Mouse (Mus musculus) neural tube, embryonic 11.5 days (tissue): ENCODE data around the gene Aacs. TPM values are rescaled to one million over a fixed set of nuclear protein-coding genes. Genes with fewer than 3 reads are reported as not detected.

Experiments
- ATAC-seq: fragments of 200-750 bp; cut with Nextera tagmentation; 2 replicates; pipeline ENCODE4 v1.8.0; 2017; ENCODE audit warnings: moderate number of reproducible peaks, mild to moderate bottlenecking, moderate TSS enrichment, moderate library complexity; ENCODE audit not compliant: insufficient read depth, low FRiP score, low TSS enrichment
- DNase-seq: peaks from one replicate; pipeline ENCODE4 v3.0.0-alpha.2; 2015; ENCODE audit warnings: low spot score
- H3K27ac ChIP-seq: fragments of 300-500 bp; sonication (generic); 2 replicates; pipeline ENCODE4 v1.5.1; 2014; ENCODE audit warnings: low read depth, mild to moderate bottlenecking, low read length
- H3K27me3 ChIP-seq: fragments of 300-500 bp; sonication (generic); 2 replicates; pipeline ENCODE4 v1.6.1; 2014; ENCODE audit warnings: mild to moderate bottlenecking, low read length, mixed read lengths; ENCODE audit not compliant: control insufficient read depth, insufficient read depth
- H3K36me3 ChIP-seq: fragments of 300-500 bp; sonication (generic); 2 replicates; pipeline ENCODE4 v1.6.1; 2014; ENCODE audit warnings: mild to moderate bottlenecking, low read length, moderate library complexity, mixed read lengths; ENCODE audit not compliant: control insufficient read depth, insufficient read depth
- H3K4me1 ChIP-seq: fragments of 300-500 bp; sonication (generic); 2 replicates; pipeline ENCODE4 v1.6.1; 2014; ENCODE audit warnings: low read length, mixed read lengths; ENCODE audit not compliant: control insufficient read depth, insufficient read depth
- H3K4me2 ChIP-seq: fragments of 300-500 bp; sonication (generic); 2 replicates; pipeline ENCODE4 v1.6.1; 2014; ENCODE audit warnings: low read depth, mild to moderate bottlenecking, moderate library complexity
- H3K4me3 ChIP-seq: fragments of 300-500 bp; sonication (generic); 2 replicates; pipeline ENCODE4 v1.5.1; 2014; ENCODE audit warnings: low read depth, low read length
- H3K9ac ChIP-seq: fragments of 300-500 bp; sonication (generic); 2 replicates; pipeline ENCODE4 v1.6.1; 2014; ENCODE audit warnings: mild to moderate bottlenecking, low read length
- H3K9me3 ChIP-seq: fragments of 300-500 bp; sonication (generic); 2 replicates; pipeline ENCODE4 v1.6.1; 2016; ENCODE audit warnings: low read length; ENCODE audit not compliant: control insufficient read depth
- WGBS: fragments of 180-500 bp; shearing (Covaris S2); extraction: QIAGEN DNeasy Blood & Tissue Kit; methylation state at CpG from one replicate; pipeline ENCODE4 v1.1.7; 2014; 5-methylcytosine and 5-hydroxymethylcytosine counted together
- polyA plus RNA-seq: library from polyadenylated mRNA; unstranded; fragments of >200 nt; fragmentation: Nextera tagmentation; extraction: Ambion mirVana; gene quantifications from 2 replicates; pipeline ENCODE4 v1.2.1, GENCODE M21; 2014

Aacs gene
- polyA plus RNA-seq, 1 experiment from 2014 or later = 65.1 TPM

GRCm38 (mm10) chr5:125472796-125473475, 2.7 kb upstream of the Aacs start:
- ATAC-seq (no peak), DNase-seq (no peak)
- Histone ChIP-seq H3K27ac (no peak overlapping the region), H3K36me3 (no peaks in the 10 kb centered on the region), H3K4me1 (peaks cover 20% of the 10 kb centered on the region), H3K27me3 (no peaks in the 10 kb centered on the region), H3K4me2 (no peak overlapping the region), H3K4me3 (no peak overlapping the region), H3K9me3 (no peaks in the 10 kb centered on the region), H3K9ac (no peak overlapping the region)
- 74% methylated on average over 9 of the region's 9 CpGs for WGBS

- Histone ChIP-seq H3K4me3 (peak overlapping the region; percentile 56), H3K27me3 (no peaks in the 10 kb centered on the region), H3K9me3 (no peaks in the 10 kb centered on the region), H3K9ac (peak overlapping the region; percentile 39), H3K27ac (no peak overlapping the region), H3K36me3 (no peaks in the 10 kb centered on the region), H3K4me1 (peaks cover 20% of the 10 kb centered on the region), H3K4me2 (peak overlapping the region; percentile 95)
- WGBS = 57% methylated on average over 12 of the region's 12 CpGs
- ATAC-seq (no peak), DNase-seq (no peak)
Measured at GRCm38 (mm10) chr5:125475030-125475429, 584 bp upstream of the Aacs start.

DNA sequence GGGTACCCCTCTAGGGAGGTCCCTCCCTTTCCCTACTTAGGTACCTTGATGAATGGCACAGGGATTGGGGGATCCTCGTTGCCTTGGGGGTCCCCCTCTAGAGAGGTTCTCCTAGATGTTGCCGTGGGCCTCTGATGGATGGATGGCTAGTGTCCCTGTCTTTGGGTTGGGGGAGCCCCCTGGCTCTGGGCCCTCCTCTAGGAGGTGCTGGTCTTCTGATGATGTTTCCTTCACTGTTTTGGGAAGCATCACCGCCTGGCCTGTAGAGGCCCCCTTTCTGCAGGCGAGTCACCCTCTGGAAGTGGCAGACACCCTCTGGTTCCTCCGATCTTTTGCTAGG, 642 bp downstream of the Aacs start:
- Histone ChIP-seq H3K4me2 (peak overlapping the region; percentile 95), H3K27ac (peak overlapping the region; percentile 1; the same call in 1 of the 2 replicates), H3K9me3 (no peaks in the 10 kb centered on the region), H3K27me3 (no peaks in the 10 kb centered on the region), H3K9ac (peak overlapping the region; percentile 62), H3K4me1 (peaks cover 20% of the 10 kb centered on the region), H3K4me3 (peak overlapping the region; percentile 56), H3K36me3 (no peaks in the 10 kb centered on the region)
- DNase-seq = no peak
- no peak for ATAC-seq
- WGBS = 18% methylated on average over 5 of the region's 5 CpGs

DNA sequence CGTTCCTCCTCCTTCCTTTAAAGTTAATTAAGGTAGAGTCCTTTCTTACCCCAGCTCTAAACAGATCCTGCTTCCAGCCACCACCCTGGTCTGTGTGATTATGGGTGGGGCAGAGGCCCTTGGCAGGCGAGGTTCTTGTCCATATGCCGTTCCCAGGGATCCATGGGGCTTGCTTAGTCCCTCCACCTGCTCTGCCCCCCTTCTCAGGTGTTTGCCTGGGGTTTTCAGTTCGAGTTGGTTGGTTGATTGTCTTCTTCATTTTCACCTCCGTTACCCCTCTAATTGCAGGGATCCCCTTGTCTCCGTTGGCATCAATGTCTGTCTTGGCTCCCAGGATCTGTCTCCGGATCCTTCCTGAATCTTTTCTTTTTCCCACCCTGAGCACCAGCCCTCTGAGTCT, 1.2 kb downstream of the Aacs start:
- DNase-seq = no peak
- Histone ChIP-seq H3K4me1 (peaks cover 20% of the 10 kb centered on the region), H3K27me3 (no peaks in the 10 kb centered on the region), H3K9me3 (no peaks in the 10 kb centered on the region), H3K9ac (peak overlapping the region; percentile 62; the same call in 1 of the 2 replicates), H3K4me2 (peak overlapping the region; percentile 95), H3K36me3 (no peaks in the 10 kb centered on the region), H3K27ac (no peak overlapping the region), H3K4me3 (peak overlapping the region; percentile 56)
- WGBS = 62% methylated on average over 7 of the region's 7 CpGs
- ATAC-seq = no peak

GRCm38 (mm10) chr5:125477533-125477932, 1.9 kb downstream of the Aacs start:
- ATAC-seq (no peak), DNase-seq (no peak)
- no peaks in the 10 kb centered on the region for H3K36me3 ChIP-seq
- peak overlapping the region; percentile 56 for H3K4me3 ChIP-seq
- H3K4me1 ChIP-seq = peaks cover 20% of the 10 kb centered on the region
- H3K27ac ChIP-seq = no peak overlapping the region
- H3K27me3 ChIP-seq = no peaks in the 10 kb centered on the region
- WGBS = 58% methylated on average over 7 of the region's 7 CpGs
- H3K4me2 ChIP-seq = peak overlapping the region; percentile 95
- no peak overlapping the region for H3K9ac ChIP-seq
- no peaks in the 10 kb centered on the region for H3K9me3 ChIP-seq

GRCm38 (mm10) chr5:125478037-125478436, 2.4 kb downstream of the Aacs start:
- ATAC-seq (no peak), DNase-seq (no peak)
- Histone ChIP-seq H3K9me3 (no peaks in the 10 kb centered on the region), H3K4me2 (0 out of 2 replicates have a peak overlapping the region, but pooled peaks have one; percentile 95), H3K27ac (no peak overlapping the region), H3K9ac (no peak overlapping the region), H3K36me3 (peaks cover 2% of the 10 kb centered on the region; the same call in 1 of the 2 replicates), H3K4me3 (no peak overlapping the region), H3K4me1 (peaks cover 20% of the 10 kb centered on the region), H3K27me3 (no peaks in the 10 kb centered on the region)
- 84% methylated on average over 7 of the region's 7 CpGs for WGBS

DNA sequence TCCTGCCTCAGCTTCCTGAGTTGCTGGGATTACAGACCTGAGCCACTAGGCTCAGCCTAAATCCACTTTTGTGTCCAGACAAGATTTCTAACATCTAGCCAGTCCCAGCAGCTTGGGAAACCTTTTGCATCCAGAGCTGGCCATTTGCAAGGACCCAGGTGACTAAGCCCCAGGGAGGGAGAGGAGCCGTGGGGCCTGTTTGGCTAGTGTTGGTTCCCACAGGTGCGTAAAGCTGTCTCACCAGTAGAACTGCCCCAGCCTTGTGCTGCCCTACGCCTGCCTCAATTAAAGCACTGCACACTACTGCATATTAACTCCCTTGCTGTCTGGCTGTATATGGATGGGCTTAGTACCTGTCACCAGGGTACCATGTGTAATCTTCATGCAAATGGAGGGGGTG, 3.8 kb downstream of the Aacs start:
- Histone ChIP-seq H3K36me3 (peaks cover 2% of the 10 kb centered on the region), H3K9ac (no peak overlapping the region), H3K4me1 (peaks cover 20% of the 10 kb centered on the region), H3K27me3 (no peaks in the 10 kb centered on the region), H3K4me3 (no peak overlapping the region), H3K9me3 (no peaks in the 10 kb centered on the region), H3K27ac (no peak overlapping the region), H3K4me2 (no peak overlapping the region)
- WGBS = 90% methylated on average over 3 of the region's 3 CpGs
- no peak for ATAC-seq
- no peak for DNase-seq

DNA sequence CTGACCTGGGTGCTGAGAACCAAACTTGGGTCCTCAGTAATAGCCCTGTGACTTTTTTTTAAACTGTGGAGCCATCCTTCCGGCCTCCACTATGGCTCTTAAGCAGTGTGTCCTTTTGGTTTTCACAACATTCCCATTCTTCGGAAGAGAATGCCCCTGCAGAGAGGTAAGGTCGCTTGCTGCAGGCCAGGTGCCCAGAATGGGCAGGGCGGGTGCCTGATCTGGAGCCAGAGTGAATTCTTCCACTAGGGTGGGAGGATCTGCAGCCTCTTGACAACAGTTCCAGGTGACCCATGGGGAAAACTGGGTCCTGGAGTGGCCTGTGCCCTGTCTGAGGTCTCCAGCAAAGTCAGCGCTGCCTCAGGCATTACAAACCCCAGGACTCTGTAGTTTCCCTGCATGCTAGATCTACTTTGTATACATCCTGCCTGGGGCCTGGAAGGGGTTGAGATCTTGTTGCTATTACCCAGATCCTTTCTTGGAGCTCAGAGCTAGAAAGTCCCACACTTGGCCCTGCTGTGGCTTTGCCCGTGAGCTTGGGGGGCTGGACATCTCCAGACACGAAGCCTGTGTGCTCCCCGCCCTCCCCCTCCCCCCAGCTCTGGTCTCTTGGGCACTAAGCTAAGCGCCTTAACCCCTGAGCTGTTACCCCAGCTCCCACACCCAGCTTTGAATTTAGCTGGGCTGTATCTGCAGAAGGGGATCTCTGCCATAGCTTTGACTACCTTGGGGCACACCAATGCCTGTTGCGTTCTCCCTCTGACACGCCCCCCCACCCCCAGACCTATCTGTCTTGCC, 5.0 kb downstream of the Aacs start:
- no peak overlapping the region for H3K27ac ChIP-seq
- H3K4me2 ChIP-seq = no peak overlapping the region
- H3K9ac ChIP-seq = no peak overlapping the region
- peaks cover 2% of the 10 kb centered on the region for H3K36me3 ChIP-seq
- DNase-seq (no peak), ATAC-seq (no peak)
- WGBS = 84% methylated on average over 11 of the region's 11 CpGs
- H3K4me1 ChIP-seq = peaks cover 16% of the 10 kb centered on the region
- no peak overlapping the region for H3K4me3 ChIP-seq
- no peaks in the 10 kb centered on the region for H3K9me3 ChIP-seq
- no peaks in the 10 kb centered on the region for H3K27me3 ChIP-seq

- Histone ChIP-seq H3K9me3 (no peaks in the 10 kb centered on the region), H3K9ac (no peak overlapping the region), H3K36me3 (peaks cover 2% of the 10 kb centered on the region), H3K27ac (no peak overlapping the region), H3K4me3 (no peak overlapping the region), H3K4me2 (no peak overlapping the region), H3K4me1 (peaks cover 1% of the 10 kb centered on the region), H3K27me3 (no peaks in the 10 kb centered on the region)
- ATAC-seq (no peak), DNase-seq (no peak)
- WGBS = 88% methylated on average over 7 of the region's 7 CpGs
Measured at GRCm38 (mm10) chr5:125482474-125482873, 6.9 kb downstream of the Aacs start.
